Mouse (Mus musculus) bone marrow, adult 2 months (tissue): ENCODE results near the gene Slc25a25.

Experiments
- CTCF ChIP-seq: fragments of 200-500 bp; IDR thresholded peaks from 2 replicates; pipeline ENCODE4 v1.5.1; 2011; ENCODE audit warnings: low read length, control low read depth; ENCODE audit not compliant: control insufficient read depth, insufficient read depth
- POLR2A ChIP-seq: fragments of 200-500 bp; IDR thresholded peaks from 2 replicates; pipeline ENCODE4 v1.6.1; 2011; ENCODE audit warnings: low read depth, mild to moderate bottlenecking, control low read depth, low read length, borderline replicate concordance; ENCODE audit not compliant: control insufficient read depth

DNA sequence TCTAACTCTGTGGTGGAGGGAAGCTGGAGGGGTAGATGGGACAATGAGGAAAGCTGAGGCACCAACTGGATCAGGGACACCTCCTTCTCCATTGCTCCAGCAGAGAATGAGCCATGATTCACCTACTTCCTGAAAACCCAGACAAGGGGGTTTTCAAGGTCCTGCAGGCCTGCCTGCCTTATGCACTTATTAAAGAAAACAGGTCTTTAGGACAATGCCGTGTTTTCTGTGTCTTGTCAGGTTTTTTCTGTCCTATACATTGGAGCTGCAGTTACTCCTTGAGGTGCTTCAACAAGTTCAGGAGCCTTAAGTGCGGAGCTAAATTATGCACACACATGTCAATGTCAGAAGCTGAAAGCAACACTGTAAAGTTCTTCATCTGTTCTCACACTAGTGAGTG, 9.7 kb downstream of the Slc25a25 start:
- no peak for TF ChIP-seq POLR2A
- TF ChIP-seq CTCF, result no peak
